Mouse (Mus musculus) liver, embryonic 14.5 days (tissue): ENCODE data around the gene Med13l. TPM values are rescaled to one million over a fixed set of nuclear protein-coding genes. Genes with fewer than 3 reads are reported as not detected.

Experiments used
- ATAC-seq: fragments of 200-750 bp; cut with Nextera tagmentation; 2 replicates; pipeline ENCODE4 v1.8.0; 2017; ENCODE audit warnings: moderate number of reproducible peaks, mild to moderate bottlenecking, moderate library complexity; ENCODE audit not compliant: insufficient read depth
- DNase-seq, 3 experiments: peaks; one replicate each; pipeline ENCODE4 v3.0.0-alpha.2; 2012 to 2013; ENCODE audit warnings: low read depth in 3 of 3, low spot score in 3 of 3
- H3K27ac ChIP-seq: fragments of 300-500 bp; sonication (generic); 2 replicates; pipeline ENCODE4 v1.5.1; 2014; ENCODE audit warnings: moderate library complexity, mild to moderate bottlenecking, control low read depth, inconsistent platforms
- H3K27me3 ChIP-seq: fragments of 300-500 bp; sonication (generic); 2 replicates; pipeline ENCODE4 v1.6.1; 2014; ENCODE audit warnings: mild to moderate bottlenecking, low read length, moderate library complexity; ENCODE audit not compliant: control insufficient read depth, insufficient read depth
- H3K36me3 ChIP-seq: fragments of 300-500 bp; sonication (generic); replicated peaks from 2 replicates; pipeline ENCODE4 v1.6.1; 2014; ENCODE audit warnings: low read depth; ENCODE audit not compliant: control insufficient read depth, insufficient read depth
- H3K4me1 ChIP-seq, 2 experiments: fragments of 200-500 bp in 1 of 2; fragments of 300-500 bp in 1 of 2; sonication (generic) in 1 of 2; replicated peaks; 2 replicates each; pipeline ENCODE4 v1.6.1; 2012 to 2014; ENCODE audit warnings: antibody characterized with exemption in 1 of 2, inconsistent platforms in 1 of 2, low read length in 1 of 2; ENCODE audit not compliant: control insufficient read depth in 2 of 2, insufficient read depth in 2 of 2
- H3K4me2 ChIP-seq: fragments of 300-500 bp; sonication (generic); 2 replicates; pipeline ENCODE4 v1.6.1; 2014; ENCODE audit warnings: low read depth, mild to moderate bottlenecking, control low read depth, moderate library complexity
- H3K4me3 ChIP-seq, 2 experiments: fragments of 200-500 bp in 1 of 2; fragments of 300-500 bp in 1 of 2; sonication (generic) in 1 of 2; 2 replicates each; pipeline ENCODE4 v1.5.1; 2012 to 2014; ENCODE audit warnings: low read depth in 2 of 2, low read length in 2 of 2, mild to moderate bottlenecking in 2 of 2, control low read depth in 1 of 2, inconsistent platforms in 1 of 2, moderate library complexity in 1 of 2; ENCODE audit not compliant: insufficient read depth in 1 of 2
- H3K9ac ChIP-seq: fragments of 300-500 bp; sonication (generic); replicated peaks from 2 replicates; pipeline ENCODE4 v1.6.1; 2014; ENCODE audit warnings: mild to moderate bottlenecking, control low read depth, moderate library complexity
- H3K9me3 ChIP-seq: fragments of 300-500 bp; sonication (generic); 2 replicates; pipeline ENCODE4 v1.6.1; 2016; ENCODE audit warnings: low read length, mixed read lengths; ENCODE audit not compliant: control insufficient read depth
- CTCF ChIP-seq: IDR thresholded peaks from 2 replicates; pipeline ENCODE4 v1.5.1; 2016; ENCODE audit warnings: antibody characterized with exemption, low read depth, control low read depth
- EP300 ChIP-seq: IDR thresholded peaks from 2 replicates; pipeline ENCODE4 v1.6.1; 2016; ENCODE audit warnings: antibody characterized with exemption, low read depth
- WGBS: fragments of 180-500 bp; shearing (Covaris S2); extraction: QIAGEN DNeasy Blood & Tissue Kit; methylation state at CpG from one replicate; pipeline ENCODE4 v1.1.7; 2014; ENCODE audit not compliant: insufficient replicate concordance; 5-methylcytosine and 5-hydroxymethylcytosine counted together
- polyA plus RNA-seq, 2 experiments: library from polyadenylated mRNA; depleted of rRNA in 1 of 2; stranded (reverse) in 1 of 2; unstranded in 1 of 2; fragments of >200 nt; fragmentation: Nextera tagmentation in 1 of 2; extraction: Ambion mirVana in 1 of 2; gene quantifications; 2 replicates each; pipeline versions ENCODE4 v1.2.1 to v1.2.3; 2012 to 2014

The Med13l gene
- polyA plus RNA-seq, 2 experiments: 6.4 to 9.9 TPM

DNA sequence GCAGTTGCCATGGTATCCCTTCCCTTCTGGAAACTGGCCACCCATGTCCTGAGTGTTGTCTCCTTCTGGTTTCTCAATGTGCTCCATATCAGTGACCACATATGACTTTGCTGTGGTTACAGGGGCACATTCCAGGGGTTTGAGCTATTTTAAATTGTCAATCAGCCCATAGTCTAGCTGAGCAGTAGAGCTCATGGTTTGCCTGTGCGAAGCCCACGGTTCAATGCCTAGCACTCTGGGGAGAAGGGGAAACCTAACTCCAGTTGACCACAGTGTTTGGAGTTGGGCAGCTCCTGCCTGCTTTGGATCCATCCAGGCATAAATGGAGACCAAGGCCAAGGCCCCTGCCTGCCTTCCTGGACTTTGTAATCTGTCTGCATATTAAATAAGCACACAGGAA, 182.6 kb downstream of the Med13l start:
- Histone ChIP-seq H3K27me3 (no peaks in the 10 kb centered on the region), H3K4me1 (no peaks in the 10 kb centered on the region), H3K4me2 (no peak overlapping the region), H3K4me3 (no peak overlapping the region), H3K9ac (no peak overlapping the region), H3K36me3 (peaks cover 90% of the 10 kb centered on the region), H3K27ac (no peak overlapping the region), H3K9me3 (no peaks in the 10 kb centered on the region)
- no peak for DNase-seq
- TF ChIP-seq EP300 (no peak), CTCF (no peak)
- WGBS: 78% methylated on average over 2 of the region's 2 CpGs
- ATAC-seq: no peak

DNA sequence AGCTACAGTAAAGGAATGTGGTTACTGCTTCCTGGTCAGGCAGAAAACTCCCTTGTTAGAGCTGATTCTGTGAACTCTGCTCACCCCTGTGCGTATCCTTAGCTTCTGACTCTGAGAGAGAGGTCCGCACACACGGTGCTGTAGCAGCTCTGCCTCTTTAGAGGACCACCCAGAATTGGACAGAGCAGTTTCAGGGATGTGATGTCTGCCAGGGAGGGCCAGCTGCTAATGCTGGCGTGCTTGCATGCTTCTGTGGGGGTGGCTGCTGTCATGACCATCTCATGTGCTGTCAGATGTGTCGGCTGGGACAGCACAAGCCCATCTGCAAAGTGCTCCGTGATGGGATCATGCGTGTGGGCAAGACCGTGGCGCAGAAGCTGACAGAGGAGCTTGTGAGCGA, 186.5 kb downstream of the Med13l start:
- no peaks in the 10 kb centered on the region for H3K27me3 ChIP-seq
- H3K9ac ChIP-seq: no peak overlapping the region
- H3K9me3 ChIP-seq: no peaks in the 10 kb centered on the region
- H3K4me2 ChIP-seq: no peak overlapping the region
- no peaks in the 10 kb centered on the region for H3K4me1 ChIP-seq
- TF ChIP-seq EP300 (no peak), CTCF (no peak)
- H3K36me3 ChIP-seq: peaks cover 88% of the 10 kb centered on the region
- no peak overlapping the region for H3K27ac ChIP-seq
- 92% methylated on average over 10 of the region's 10 CpGs for WGBS
- no peak for ATAC-seq
- no peak for DNase-seq
- no peak overlapping the region for H3K4me3 ChIP-seq

DNA sequence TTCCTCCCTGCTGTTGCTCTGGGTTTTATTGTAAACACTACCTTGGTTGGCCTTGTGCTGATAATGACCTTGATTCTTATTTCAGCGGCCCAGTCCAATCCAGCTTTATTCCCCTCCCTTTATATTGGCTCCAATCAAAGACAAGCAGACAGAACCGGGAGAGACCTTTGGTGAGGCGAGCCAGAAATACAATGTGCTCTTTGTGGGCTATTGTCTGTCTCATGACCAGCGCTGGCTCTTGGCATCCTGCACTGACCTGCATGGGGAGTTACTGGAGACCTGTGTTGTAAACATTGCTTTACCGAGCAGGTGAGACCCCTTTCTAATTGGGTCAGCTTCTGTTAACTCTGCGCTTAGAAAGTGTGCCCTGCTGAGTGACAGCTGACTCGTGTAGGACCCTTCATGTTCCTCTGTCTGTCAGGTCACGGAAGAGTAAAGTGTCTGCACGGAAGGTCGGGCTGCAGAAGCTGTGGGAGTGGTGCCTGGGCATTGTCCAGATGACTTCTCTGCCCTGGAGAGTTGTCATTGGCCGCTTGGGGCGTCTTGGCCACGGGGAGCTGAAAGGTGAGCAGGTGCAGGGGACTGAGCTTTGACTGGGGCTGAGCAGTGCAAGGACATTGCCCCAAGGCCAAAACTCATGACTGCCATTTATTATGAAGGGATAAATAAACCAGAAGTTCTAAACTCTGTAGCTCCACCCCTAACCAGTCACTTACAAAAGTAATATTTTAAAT, 191.1 kb downstream of the Med13l start:
- Histone ChIP-seq H3K4me1 (no peaks in the 10 kb centered on the region), H3K9me3 (no peaks in the 10 kb centered on the region), H3K27me3 (no peaks in the 10 kb centered on the region), H3K27ac (no peak overlapping the region), H3K9ac (no peak overlapping the region), H3K4me3 (no peak overlapping the region), H3K4me2 (no peak overlapping the region), H3K36me3 (peaks cover 92% of the 10 kb centered on the region)
- ATAC-seq (no peak), DNase-seq (no peak)
- 86% methylated on average over 13 of the region's 13 CpGs for WGBS
- TF ChIP-seq CTCF (no peak), EP300 (no peak)

DNA sequence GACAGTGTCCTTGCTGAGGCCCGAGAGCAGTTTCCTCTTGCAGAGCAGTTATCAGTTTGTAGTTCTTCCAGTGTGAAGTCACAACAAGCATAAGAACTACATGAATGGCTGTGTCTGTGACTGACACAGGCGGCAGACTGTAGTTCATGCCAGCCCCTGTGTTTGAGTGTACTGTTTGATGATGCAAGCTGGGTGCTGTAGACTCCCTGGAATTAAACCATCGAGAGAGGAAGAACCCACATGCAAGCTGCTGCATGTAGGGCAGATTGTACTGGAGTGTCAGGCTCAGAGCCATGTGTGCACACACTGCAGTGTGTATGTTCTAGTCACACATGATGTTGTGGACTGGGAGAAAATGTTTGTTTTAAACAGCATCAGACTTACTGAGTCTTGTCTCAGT, 192.4 kb downstream of the Med13l start:
- WGBS: 84% methylated on average over 3 of the region's 3 CpGs
- no peak overlapping the region for H3K27ac ChIP-seq
- no peak overlapping the region for H3K9ac ChIP-seq
- H3K4me2 ChIP-seq: no peak overlapping the region
- H3K36me3 ChIP-seq: peaks cover 95% of the 10 kb centered on the region
- H3K4me1 ChIP-seq: no peaks in the 10 kb centered on the region
- ATAC-seq (no peak), DNase-seq (no peak)
- no peaks in the 10 kb centered on the region for H3K27me3 ChIP-seq
- TF ChIP-seq CTCF: no peak
- TF ChIP-seq EP300: no peak
- no peak overlapping the region for H3K4me3 ChIP-seq
- no peaks in the 10 kb centered on the region for H3K9me3 ChIP-seq

DNA sequence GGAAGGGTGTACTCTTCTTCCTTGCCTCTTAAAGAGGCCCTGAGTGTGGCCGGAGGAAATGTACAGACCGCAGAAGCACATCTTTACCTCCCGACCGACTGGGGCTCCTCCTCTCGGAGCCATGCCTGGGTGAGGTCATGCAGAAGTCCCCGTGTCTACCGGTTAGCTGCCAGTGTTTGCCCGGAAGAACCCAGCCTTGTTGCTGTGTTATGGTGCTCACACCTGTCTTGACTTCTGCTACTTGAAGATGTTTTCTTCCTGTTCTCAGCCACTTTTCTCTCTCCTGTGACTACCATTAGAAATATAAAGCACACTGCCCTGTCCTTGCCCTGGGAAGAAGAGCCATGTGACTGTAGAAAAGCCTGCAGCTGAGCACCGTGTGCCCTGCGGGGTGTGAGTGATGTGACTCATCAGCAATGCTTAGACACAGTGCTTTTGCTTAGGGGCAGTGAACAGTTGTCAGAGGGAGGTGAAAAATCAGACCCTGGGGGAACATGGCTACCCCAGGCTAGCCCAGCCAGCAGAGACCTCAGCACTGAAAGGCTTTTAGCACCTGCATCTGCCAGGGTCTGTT, 193.1 kb downstream of the Med13l start:
- Histone ChIP-seq H3K4me3 (no peak overlapping the region), H3K36me3 (peaks cover 98% of the 10 kb centered on the region), H3K27ac (no peak overlapping the region), H3K4me1 (no peaks in the 10 kb centered on the region), H3K9ac (no peak overlapping the region), H3K9me3 (no peaks in the 10 kb centered on the region), H3K4me2 (no peak overlapping the region), H3K27me3 (no peaks in the 10 kb centered on the region)
- WGBS: 85% methylated on average over 10 of the region's 10 CpGs
- no peak for DNase-seq
- TF ChIP-seq EP300: no peak
- no peak for TF ChIP-seq CTCF
- no peak for ATAC-seq
